Mouse (Mus musculus) heart, postnatal 14 days (tissue): ENCODE data around the gene Amz1. TPM values are rescaled to one million over a fixed set of nuclear protein-coding genes. Genes with fewer than 3 reads are reported as not detected.

ENCODE experiments used
- DNase-seq, 2 experiments: peaks; one replicate each; pipeline ENCODE4 v3.0.0; 2021 to 2022
- intact Hi-C: fragments of 180-260 bp; cut with DNase I; formaldehyde crosslinking; loops from one replicate; pipeline ENCODE4 v1.15.1; 2025
- long read RNA-seq, 2 experiments: library from polyadenylated mRNA; stranded (forward); transcript quantifications; one replicate each; pipeline ENCODE4 v2.0.0; 2021
- total RNA-seq, 2 experiments: library from RNA; stranded (reverse); gene quantifications; 2 replicates each; pipeline ENCODE4 v1.2.3; 2021

The Amz1 gene
- under 1 TPM; 0.46 to 0.65 TPM for total RNA-seq
- long read RNA-seq, experiment 1 = 0 reads
- long read RNA-seq, experiment 2 = 0 reads

DNA sequence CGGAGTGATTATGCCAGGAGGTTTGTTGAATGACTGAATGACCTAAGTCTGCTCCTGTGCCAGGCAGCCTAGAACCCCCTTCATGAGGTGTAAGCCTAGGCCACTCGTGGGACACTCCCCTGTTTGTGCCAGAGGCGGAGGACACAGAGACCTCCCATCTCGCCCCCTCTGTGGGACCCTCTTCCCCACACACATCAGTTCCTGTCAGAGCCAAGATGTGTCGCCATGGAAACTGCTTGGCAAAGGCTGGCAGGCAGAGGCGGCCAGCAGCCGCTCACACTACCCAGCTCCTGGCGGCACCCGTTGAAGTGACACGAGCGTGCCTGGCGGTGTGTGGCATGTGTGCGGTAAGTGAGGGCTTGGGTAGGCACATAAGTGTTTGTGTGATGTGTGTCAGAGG is at the start of gene Amz1:
Amz1 (plus strand) TSS at position 306 of the 400 bp plus-strand sequence.
- intact Hi-C loops = no loop called here
- DNase-seq = no peak

DNA sequence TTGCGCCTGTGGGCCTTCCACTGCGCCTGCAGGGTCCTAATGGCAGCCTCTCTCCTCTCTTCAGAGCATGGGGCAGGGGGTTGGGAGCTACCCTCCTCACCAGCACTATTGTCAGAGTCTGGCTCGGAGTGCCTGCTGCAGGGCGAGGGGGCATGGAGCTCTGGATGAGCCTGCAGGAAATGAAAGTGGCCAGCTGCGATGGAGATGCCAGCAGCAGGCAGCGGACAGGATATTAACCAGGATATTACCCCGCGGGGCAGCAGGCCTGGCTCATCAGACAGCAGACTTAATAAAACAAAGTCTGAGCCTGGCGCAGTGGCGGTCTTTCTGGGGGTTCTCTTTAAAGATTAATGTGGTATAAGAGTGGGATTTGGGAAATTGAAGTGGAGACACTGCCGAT is 48.8 kb upstream of the Amz1 start:
- intact Hi-C loops = no loop called here

DNA sequence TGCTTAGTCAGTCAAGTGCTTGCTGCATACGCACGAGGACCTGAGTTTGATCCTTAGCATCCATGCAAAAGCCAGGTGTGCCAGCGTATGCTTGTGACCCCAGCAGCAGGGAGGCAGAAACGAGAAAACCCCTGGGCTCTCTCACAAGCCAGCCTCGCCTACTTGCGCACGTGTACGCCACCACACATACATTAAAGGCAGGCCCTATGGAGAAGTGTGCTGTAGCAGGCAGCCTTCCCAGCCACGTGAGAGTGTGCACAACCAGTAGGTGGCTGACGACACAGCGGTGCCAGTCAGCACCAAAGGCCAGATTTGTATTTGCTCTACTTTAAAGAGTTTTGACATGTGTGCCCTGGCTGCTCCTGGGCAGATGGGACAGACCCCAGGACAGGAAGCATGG is 48.3 kb upstream of the Amz1 start:
- intact Hi-C loops = no loop called here
- DNase-seq = no peak

More for the DNA sequence above, 48.8 kb upstream of the Amz1 start:
- DNase-seq = no peak

DNA sequence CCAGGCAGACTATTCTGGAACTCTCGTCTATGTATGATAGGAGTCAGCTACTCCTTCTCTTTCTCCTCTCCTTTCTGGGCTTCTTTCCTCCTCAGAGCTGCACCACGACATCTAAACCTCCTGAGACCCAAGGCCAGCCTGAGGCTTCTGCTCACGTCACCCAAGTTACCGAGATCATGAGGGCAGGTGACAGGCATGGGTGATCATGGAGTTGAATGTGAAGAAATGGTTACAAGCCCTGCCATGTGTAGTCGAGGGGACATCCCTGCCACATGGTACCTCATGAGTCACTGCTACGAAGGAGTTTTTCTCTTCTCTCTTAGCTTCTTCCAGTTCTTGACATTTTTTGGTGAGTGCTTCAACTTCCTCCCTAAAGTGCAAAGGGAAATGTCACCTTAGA is 46.8 kb upstream of the Amz1 start:
- intact Hi-C loops = no loop called here
- DNase-seq = no peak

DNA sequence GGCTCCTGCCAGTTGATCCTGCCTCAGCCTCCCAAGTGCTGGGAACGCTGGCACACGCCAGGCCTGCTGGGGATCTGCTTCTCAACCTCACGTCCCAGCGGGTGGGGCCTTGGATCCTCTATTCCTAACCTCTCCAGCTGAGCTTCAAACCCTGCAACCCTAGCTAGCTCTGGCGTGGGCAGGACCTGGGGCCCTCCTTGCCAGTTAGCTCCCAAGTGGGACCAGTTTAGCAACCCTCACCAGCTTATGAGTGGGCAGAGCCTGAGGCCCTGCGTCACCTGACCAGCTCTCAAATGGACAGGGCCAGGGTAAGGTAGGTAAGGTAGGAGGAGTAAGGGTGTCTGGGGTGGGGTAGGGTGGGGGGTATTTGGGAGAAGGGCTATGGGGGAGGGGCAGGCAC is 43.9 kb upstream of the Amz1 start:
- DNase-seq = no peak
- intact Hi-C loops = loop anchor here (5.0 kb wide), 1 partner anchor 138 kb away; no protein-coding TSS in a partner anchor

DNA sequence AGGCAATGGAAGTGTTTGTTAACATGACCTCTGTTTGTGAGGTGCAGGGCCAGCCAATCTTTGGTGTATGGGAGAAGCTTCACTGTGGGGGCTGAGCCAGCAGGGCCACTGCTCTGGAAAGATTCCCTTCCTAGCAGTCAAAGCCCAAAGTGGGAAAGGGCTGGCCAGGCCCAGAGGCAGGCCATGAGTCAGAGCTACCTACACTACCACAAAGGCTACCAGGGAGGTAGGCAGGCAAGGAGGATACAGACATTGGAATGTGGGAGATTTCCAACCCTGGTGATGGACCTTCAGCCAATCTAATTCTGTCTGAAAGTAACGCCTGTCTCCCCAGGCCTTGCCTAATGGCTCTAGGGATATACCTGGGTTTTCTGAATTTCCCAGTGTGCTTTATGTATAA is 43.0 kb upstream of the Amz1 start:
- intact Hi-C loops = loop anchor here (5.0 kb wide), 1 partner anchor 139 kb away; no protein-coding TSS in a partner anchor
- DNase-seq = no peak

DNA sequence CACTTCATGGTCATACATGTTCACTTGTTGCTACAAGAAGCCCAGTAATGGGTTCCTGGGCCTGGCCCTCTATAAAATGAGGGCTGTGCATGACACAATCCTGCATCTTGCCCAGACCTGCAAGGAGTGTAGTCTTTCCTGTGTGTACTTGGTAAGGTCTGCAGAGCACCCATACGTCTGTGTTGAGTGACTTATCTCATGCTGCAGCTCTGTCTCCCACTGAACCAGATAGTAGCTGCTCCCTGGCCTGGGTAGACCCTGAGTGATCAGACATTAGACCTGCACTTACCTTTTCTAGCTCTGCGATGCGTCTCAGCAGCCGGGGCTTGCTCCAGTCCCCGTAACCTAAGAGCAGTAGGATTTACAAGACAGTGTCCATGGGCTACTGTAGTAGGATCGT is 41.8 kb upstream of the Amz1 start:
- no peak for DNase-seq
- intact Hi-C loops = loop anchor here (5.0 kb wide), 1 partner anchor 140 kb away; no protein-coding TSS in a partner anchor

DNA sequence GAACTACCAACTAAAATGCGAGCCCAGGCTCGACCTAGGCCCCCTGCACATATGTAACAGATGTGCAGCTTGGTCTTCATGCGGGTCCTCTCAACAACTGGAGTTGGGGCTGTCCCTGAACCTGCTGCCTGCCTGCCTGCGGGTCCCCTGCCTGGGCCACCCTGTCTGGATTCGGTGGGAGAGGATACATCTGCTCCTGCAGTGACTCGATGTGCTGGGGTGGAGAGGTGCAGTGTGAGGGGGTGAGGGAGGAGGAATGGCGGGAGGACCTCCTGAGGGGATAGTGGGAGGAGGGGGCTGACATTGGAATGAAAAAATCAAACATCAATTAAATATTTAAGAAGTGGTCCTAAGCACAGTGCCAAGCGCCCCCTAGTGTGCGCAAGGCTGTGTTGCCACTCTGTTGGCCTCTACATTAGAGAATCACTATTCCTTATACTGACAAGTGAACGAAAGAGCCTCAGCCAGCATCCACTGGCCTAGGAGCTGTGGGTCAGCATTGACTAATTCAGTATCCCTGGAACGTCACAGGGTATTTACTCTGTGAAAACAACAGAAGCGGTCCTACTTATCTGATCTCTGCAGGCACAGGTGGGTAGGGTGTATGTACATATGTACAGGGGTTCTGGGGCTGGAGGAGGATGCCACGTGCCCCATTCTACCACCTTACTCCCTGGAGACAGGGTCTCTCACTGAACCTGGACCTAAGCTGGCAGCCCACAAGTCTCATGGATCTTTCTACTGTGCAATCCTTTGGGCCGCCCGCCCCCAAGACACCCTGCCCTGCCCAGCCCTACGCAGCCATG is 39.4 kb upstream of the Amz1 start:
- DNase-seq = peak; percentile 50 to 61
- intact Hi-C loops = loop anchor here (5.0 kb wide), 1 partner anchor 142 kb away; no protein-coding TSS in a partner anchor

DNA sequence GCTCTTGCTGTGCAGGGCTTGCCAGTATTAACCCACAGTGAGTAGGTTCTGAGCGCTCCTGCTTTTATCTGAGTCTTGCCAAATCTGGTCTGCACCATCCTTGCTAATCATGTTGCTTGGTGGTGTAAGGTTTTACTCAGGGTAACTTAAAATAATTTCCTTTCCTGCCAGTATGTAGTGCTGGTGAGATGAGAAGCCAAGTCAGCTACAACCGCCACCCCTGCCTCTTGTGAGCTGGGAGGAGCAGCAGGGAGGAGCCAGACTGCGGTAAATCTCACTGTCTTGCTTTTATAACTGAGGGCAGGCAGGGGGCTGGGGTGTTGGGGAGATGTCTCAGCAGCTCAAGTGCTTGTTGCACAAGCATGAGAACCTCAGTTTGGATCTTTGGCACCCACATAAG is 35.5 kb upstream of the Amz1 start:
- intact Hi-C loops = no loop called here

DNA sequence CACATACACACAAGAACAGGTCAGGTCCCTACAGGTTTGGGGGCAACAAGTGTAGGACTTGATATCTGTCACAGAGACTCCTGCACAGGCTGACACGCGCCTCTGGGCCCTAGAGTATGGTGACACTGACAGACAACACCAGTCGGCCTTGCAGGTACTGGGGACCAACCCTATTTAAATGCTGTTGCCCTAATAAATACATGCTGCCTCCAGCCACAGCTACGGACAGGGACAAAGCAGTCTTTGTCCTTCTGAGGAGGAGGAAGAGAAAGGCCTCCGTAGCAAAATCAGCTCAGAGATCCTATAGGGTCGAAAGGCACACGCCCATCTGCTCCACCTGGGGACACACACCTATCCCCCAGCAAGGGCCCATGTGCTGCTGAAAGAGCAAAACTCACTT is 27.9 kb upstream of the Amz1 start:
- intact Hi-C loops = no loop called here

More for the DNA sequence above, 35.5 kb upstream of the Amz1 start:
- DNase-seq = no peak

DNA sequence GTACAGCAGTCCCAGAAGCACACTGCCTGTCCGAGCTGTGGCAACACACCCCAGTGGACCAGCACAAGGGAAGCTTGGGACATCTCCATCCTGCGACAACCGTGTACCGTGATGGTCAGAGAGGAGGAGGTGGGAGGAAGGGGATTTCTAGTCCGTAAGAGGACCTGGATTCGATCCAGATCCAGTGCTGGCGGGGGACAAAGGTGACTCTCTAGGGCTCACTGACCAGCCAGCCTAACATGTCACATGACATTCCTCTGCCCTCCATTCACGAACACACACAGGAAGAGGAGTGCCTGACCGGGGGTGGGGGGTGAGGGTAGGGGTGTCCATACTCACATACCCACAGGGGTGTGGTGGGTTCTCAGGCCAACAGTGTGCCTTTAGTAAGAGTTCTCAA is 24.2 kb upstream of the Amz1 start:
- intact Hi-C loops = loop anchor here (5.0 kb wide), 1 partner anchor 128 kb away; no protein-coding TSS in a partner anchor
- DNase-seq = no peak

More for the DNA sequence above, 27.9 kb upstream of the Amz1 start:
- no peak for DNase-seq

DNA sequence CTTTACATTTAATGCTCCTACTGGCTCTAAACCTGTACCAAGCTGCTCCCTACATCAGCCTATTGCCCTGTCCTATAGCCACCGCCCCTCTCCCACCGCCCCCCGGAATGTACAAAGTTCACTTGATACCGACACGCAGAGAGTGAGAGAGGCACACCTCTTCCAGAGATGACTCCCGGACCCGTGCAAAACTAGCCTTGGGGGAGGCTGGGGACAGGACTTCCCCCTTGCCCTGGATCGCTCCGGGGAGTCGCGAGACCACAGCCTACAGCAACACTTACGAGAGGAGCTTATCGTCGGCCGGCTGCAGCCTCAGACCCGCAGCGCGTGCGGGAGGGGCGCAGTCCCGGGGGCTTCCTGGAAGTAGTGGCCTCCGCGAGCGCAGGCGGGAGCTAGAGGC is 22.3 kb upstream of the Amz1 start:
- intact Hi-C loops = loop anchor here (5.0 kb wide), 1 partner anchor 126 kb away; no protein-coding TSS in a partner anchor
- DNase-seq = no peak

DNA sequence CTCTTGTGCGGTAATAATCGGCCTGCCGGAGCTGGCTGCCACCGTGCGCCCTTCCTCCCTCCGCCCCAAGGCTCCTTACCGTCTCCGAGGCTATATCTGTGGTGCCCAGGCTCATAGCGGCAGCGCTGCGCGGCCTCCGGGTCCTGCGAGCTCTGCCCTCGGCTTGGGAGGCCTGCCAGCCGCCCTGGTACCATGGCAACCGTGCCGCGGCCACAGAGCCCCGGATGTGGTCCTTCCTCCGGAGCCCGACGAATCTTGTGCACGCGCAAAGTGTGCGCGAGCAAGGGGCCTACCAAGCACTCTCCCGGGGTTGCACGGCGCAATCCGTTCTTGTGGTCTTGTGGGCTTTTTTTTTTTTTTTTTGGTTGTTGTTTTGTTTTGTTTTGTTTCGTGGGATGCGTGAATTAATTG is 21.8 kb upstream of the Amz1 start, which contains the start of gene Iqce:
Iqce (minus strand) TSS at position 276 of the 411 bp plus-strand sequence.
- DNase-seq = peak; percentile 94 to 97
- intact Hi-C loops = loop anchor here (5.0 kb wide), 1 partner anchor 125 kb away; no protein-coding TSS in a partner anchor

DNA sequence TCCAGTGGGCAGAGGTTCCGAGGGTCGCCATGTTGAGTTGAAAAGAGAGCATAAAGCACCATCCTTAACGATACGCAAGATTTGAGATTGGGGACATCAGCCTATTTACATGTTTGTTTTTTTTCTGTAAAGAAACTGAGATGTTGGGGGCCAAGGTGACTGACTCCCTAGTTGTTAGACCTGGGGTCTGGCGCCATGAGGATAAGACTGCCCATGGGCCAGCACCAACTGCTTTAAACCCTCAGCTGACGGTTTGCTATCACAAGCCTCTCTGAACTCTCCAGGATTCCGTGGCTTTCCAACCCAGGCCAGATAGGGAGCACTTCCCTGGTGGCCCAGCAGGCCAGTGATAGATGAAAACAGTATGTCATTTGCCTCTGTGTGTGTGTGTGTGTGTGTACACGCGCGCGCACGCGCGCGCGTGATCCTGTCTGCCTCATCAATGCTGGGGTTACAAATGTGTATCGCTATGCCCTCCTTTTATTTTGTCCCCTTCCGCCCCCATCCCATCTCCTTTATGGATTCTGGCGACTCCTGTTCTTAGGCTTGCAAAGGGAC is 21.2 kb upstream of the Amz1 start:
- peak in 1 of 2 experiments; percentile 9 for DNase-seq
- intact Hi-C loops = loop anchor here (5.0 kb wide), 1 partner anchor 125 kb away; no protein-coding TSS in a partner anchor

DNA sequence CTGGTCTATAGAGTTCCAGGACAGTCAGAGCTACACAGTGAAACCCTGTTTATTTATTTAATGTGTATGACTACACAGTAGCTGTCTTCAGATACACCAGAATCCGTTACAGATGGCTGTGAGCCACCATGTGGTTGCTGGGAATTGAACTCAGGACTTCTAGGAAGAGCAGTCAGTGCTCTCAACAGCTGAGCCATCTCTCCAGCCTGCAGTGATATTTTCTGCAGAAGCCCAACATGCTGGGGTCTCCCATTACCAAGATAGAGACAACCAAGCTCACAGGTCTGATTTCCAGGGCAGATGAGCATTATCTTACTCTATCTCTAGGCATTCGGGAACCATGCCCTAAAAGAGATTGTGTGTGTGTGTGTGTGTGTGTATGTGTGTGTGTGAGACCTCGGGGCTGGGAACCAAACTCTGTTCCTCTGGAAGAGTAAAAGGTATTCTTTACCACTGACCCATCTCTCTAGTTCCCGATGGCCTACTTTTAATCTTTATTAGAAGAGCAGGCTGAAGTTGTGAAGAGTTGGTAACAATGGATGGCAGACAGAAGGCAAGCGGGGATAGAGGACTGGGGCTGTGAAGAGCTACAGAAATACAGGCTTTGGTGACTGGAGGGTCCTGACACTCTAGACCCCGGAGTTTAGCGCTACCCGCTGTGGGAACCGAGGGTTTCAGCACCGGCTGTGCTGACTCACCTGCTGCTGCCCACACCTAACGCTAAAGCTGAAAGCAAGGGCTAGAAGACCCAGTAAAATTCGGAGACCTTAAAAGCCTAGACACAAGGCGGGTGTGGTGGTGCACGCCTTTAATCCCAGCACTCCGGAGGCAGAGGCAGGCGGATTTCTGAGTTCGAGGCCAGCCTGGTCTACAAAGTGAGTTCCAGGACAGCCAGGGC is 20.2 kb upstream of the Amz1 start:
- intact Hi-C loops = loop anchor here (5.0 kb wide), 1 partner anchor 124 kb away; no protein-coding TSS in a partner anchor
- no peak for DNase-seq

DNA sequence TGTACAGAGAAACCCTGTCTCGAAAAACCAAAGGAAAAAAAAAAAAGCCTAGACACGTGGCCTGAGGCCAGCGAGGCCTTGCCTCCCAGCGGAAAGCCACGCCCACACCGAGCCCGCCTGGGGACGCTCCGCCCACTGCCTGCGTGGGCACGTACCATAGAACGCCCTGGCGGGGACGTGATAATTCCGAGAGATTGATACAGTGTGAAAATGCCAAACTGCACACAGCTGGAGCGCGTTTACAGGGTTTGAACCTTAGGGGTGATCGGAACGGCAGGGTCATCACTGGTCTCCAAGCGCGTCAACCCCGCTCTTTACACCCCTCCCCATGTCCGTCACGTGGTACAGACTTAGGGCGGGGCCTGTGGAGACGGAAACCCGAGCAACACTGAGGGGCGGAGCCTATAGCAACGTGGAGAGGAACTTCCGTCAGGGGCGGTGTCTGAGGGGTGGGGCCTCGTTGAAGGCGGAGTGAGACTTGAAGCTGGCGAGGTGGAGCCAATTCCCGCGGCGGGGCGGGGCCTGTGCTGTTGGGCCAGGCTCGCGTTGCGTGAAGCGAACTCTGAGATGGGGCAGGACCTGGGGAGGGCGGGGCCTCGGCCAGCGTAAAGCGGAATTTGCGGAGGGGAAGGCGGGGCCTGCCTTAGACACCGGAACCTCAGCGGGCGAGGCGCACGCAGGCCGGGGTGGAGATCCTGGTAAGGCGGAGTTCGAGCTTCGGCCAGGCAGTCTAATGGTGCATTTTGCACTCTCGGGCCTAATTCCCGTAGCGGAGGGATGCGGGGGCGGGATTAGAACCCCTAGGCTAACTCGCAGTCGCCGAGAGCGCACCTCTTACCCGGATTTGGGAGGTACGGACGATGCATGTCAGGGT is 19.3 kb upstream of the Amz1 start, which contains the start of gene Brat1:
Brat1 (plus strand) TSS at position 634 of the 874 bp plus-strand sequence.
- DNase-seq = peak; percentile 99 to 100
- intact Hi-C loops = loop anchor here (5.0 kb wide), 2 partner anchors 43 to 123 kb away; no protein-coding TSS in a partner anchor

DNA sequence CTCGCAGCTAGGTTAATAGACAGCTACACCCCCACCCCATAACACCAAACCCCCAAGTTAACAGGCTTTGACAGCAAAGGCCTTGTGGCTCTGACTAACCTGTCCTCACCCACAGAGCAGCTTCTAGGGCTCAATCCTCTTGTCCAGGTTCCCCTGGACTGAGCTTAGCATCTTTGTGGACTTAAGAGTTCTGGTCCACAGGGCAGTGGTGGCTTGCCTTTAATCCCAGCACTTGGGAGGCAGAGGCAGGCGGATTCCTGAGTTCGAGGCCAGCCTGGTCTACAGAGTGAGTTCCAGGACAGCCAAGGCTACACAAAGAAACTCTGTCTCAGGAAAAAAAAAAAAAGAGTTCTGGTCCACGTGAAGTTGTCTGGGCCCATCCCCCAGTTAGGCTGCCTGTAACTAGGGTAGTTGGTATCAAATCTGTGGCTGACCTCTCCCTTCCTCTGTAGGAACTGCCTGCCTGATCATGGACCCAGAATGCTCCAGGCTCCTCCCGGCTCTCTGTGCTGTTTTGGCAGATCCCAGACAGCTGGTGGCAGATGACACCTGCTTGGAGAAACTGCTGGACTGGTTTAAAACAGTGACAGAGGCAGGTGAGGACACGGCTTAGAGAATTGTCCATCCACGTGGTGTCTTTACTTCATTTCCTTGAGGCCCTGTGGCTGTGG is 18.3 kb upstream of the Amz1 start:
- intact Hi-C loops = loop anchor here (5.0 kb wide), 1 partner anchor 42 kb away; no protein-coding TSS in a partner anchor
- DNase-seq = peak in 1 of 2 experiments; percentile 18

DNA sequence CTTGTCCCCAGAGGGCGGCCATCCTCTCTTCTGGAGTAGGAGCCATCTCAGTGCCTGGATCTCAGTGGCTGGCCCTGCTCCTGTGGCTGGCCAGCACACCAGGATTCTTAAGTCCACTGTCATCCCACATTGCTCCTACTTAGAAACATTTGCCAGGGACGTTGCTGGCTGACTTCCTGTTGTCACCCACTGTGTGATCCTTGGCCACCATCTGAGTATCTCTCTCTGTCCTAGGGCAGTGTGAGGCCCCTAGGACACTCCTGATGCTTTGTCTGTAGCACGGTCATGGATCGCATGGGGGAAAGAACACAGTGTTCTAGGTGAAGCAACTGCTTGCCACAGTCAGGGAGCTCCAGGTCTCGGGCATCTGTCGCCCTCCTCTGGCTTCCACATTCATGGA is 13.6 kb upstream of the Amz1 start:
- intact Hi-C loops = no loop called here

More for the DNA sequence above, 13.6 kb upstream of the Amz1 start:
- no peak for DNase-seq
